Mouse (Mus musculus) adrenal gland, postnatal 0 days (tissue): ENCODE results near the gene Urod. TPM values are rescaled to one million over a fixed set of nuclear protein-coding genes. Genes with fewer than 3 reads are reported as not detected.

ENCODE experiments used
- polyA plus RNA-seq: library from polyadenylated mRNA; unstranded; fragments of >200 nt; fragmentation: Nextera tagmentation; extraction: Ambion mirVana; gene quantifications from 2 replicates; pipeline ENCODE4 v1.2.1, GENCODE M21; 2015

Gene Urod
- polyA plus RNA-seq = 141 and 167 TPM in 2 replicates

GRCm38 (mm10) chr4:116993672-116994621, at the start of gene Urod:
Urod (minus strand) TSS chr4:116994413.

GRCm38 (mm10) chr4:117019206-117020134, 25.3 kb upstream of the Urod start, which contains the start of gene Eif2b3:
Eif2b3 (plus strand) TSS chr4:117019402.

GRCm38 (mm10) chr4:116995131-116995797, 1.1 kb upstream of the Urod start, which contains the start of gene Hectd3:
Hectd3 (plus strand) TSS chr4:116995317.

Other genes starting within 250 kb of the Urod start
- 28.4 and 29.9 TPM in 2 replicates for gene Toe1, start 186.8 kb downstream of the Urod start, polyA plus RNA-seq
- 9.7 and 10.1 TPM in 2 replicates for gene Mutyh, start 186.7 kb downstream of the Urod start, polyA plus RNA-seq
- gene Hpdl, start 172.7 kb downstream of the Urod start, polyA plus RNA-seq = 1.9 and 3.1 TPM in 2 replicates
- gene Zswim5, start 117.0 kb downstream of the Urod start, polyA plus RNA-seq = 0.68 and 0.88 TPM in 2 replicates
- gene Hectd3, start 904 bp upstream of the Urod start, polyA plus RNA-seq = 8.5 and 10.9 TPM in 2 replicates
- gene Eif2b3, start 25.0 kb upstream of the Urod start, polyA plus RNA-seq = 30.3 and 40.1 TPM in 2 replicates
- gene Ptch2, start 101.7 kb upstream of the Urod start, polyA plus RNA-seq = 5.0 and 8.7 TPM in 2 replicates
- gene Btbd19, start 131.3 kb upstream of the Urod start, polyA plus RNA-seq = 4.0 and 4.5 TPM in 2 replicates
- gene Tctex1d4, start 132.4 kb upstream of the Urod start, polyA plus RNA-seq = not detected in 2 replicates
- gene Plk3, start 139.6 kb upstream of the Urod start, polyA plus RNA-seq = 3.9 and 4.4 TPM in 2 replicates
- gene Rps8, start 161.8 kb upstream of the Urod start, polyA plus RNA-seq = 683 and 836 TPM in 2 replicates
- 9.8 and 11.7 TPM in 2 replicates for gene Kif2c, start 188.2 kb upstream of the Urod start, polyA plus RNA-seq